ENCODE assay signal across 8 mouse cellular contexts in genomic region chr12:57544641-57545370, GRCm38 (mm10). TPM values are rescaled to one million over a fixed set of nuclear protein-coding genes. Genes with fewer than 3 reads are reported as not detected.
A peak's percentile ranks its signal among the peaks of the same experiment; 100 is the strongest.
DNase-seq lines count a peak whose midpoint lies in the region; ATAC-seq and TF ChIP-seq lines count a peak whose summit lies in the region.

No protein-coding gene starts in this region.

- no peak for TF ChIP-seq EP300 in liver, embryonic 14.5 days (IDR thresholded peaks at IDR 0.05; ENCODE audit: low read depth)

- no peaks in the 10 kb centered on the region for H3K36me3 ChIP-seq in embryonic facial prominence, embryonic 14.5 days (ENCODE audit: control insufficient read depth, insufficient read depth, low read length)
- no peaks in the 10 kb centered on the region for H3K36me3 ChIP-seq in hindbrain, embryonic 16.5 days (ENCODE audit: control insufficient read depth, insufficient read depth, low read length)
- no peaks in the 10 kb centered on the region for H3K36me3 ChIP-seq in liver, embryonic 14.5 days (replicated peaks; ENCODE audit: control insufficient read depth, insufficient read depth, low read depth)
- H3K36me3 ChIP-seq in neural tube, embryonic 13.5 days = no peaks in the 10 kb centered on the region

- H3K4me1 ChIP-seq in embryonic facial prominence, embryonic 14.5 days (ENCODE audit: control insufficient read depth, insufficient read depth, low read length) = peaks cover 12% of the 10 kb centered on the region; the same call in 1 of the 2 replicates
- peaks cover 10% of the 10 kb centered on the region for H3K4me1 ChIP-seq in hindbrain, embryonic 16.5 days (ENCODE audit: control insufficient read depth, insufficient read depth, low read depth, low read length)
- H3K4me1 ChIP-seq in liver, embryonic 14.5 days (replicated peaks; ENCODE audit: control insufficient read depth in 2 of 2, insufficient read depth in 2 of 2, low read length in 1 of 2) = no peaks in the 10 kb centered on the region
- peaks cover 27% of the 10 kb centered on the region for H3K4me1 ChIP-seq in neural tube, embryonic 13.5 days (replicated peaks)

- H3K9ac ChIP-seq in embryonic facial prominence, embryonic 14.5 days (ENCODE audit: low read depth, low read length) = peak overlapping the region; percentile 43
- no peak overlapping the region for H3K9ac ChIP-seq in hindbrain, embryonic 16.5 days (ENCODE audit: low read depth, low read length)
- H3K9ac ChIP-seq in liver, embryonic 14.5 days (replicated peaks) = peak overlapping the region; percentile 40; the same call in 1 of the 2 replicates
- H3K9ac ChIP-seq in neural tube, embryonic 13.5 days = no peak overlapping the region

- no peak for DNase-seq in left cerebral cortex, adult 2 months (ENCODE audit: extremely low spot score in 1 of 2, low spot score in 2 of 2)
- DNase-seq in left cerebral cortex, adult 8-10 months (ENCODE audit: low spot score in 2 of 2) = no peak
- peak; percentile 70 for DNase-seq in adipocyte (ENCODE audit: low spot score)
- peak; percentile 88 for DNase-seq in embryonic facial prominence, embryonic 14.5 days (ENCODE audit: low spot score)
- DNase-seq in liver, embryonic 14.5 days (ENCODE audit: low read depth in 3 of 3, low spot score in 3 of 3) = peak; percentile 37 to 54 (median 39)
- no peak for DNase-seq in layer of hippocampus, adult 18-20 months (ENCODE audit: low spot score in 2 of 2)

- peaks cover 95% of the 10 kb centered on the region for H3K27me3 ChIP-seq in embryonic facial prominence, embryonic 14.5 days (replicated peaks; ENCODE audit: control insufficient read depth, insufficient read depth, low read length)
- H3K27me3 ChIP-seq in hindbrain, embryonic 16.5 days (replicated peaks; ENCODE audit: control insufficient read depth, insufficient read depth, low read length) = peaks cover 68% of the 10 kb centered on the region
- H3K27me3 ChIP-seq in liver, embryonic 14.5 days (ENCODE audit: control insufficient read depth, insufficient read depth, low read length) = peaks cover 96% of the 10 kb centered on the region
- peaks cover 96% of the 10 kb centered on the region for H3K27me3 ChIP-seq in neural tube, embryonic 13.5 days

- no peak overlapping the region for H3K27ac ChIP-seq in left cerebral cortex, adult 2 months
- H3K27ac ChIP-seq in embryonic facial prominence, embryonic 14.5 days (replicated peaks; ENCODE audit: low read depth, low read length) = no peak overlapping the region; the same call in 1 of the 2 replicates
- H3K27ac ChIP-seq in hindbrain, embryonic 16.5 days (ENCODE audit: low read depth, low read length) = no peak overlapping the region
- H3K27ac ChIP-seq in liver, embryonic 14.5 days = no peak overlapping the region
- no peak overlapping the region for H3K27ac ChIP-seq in neural tube, embryonic 13.5 days (replicated peaks)

- peak; percentile 42 for TF ChIP-seq CTCF in left cerebral cortex, adult 2 months (IDR thresholded peaks at IDR 0.05)
- TF ChIP-seq CTCF in liver, embryonic 14.5 days (IDR thresholded peaks at IDR 0.05; ENCODE audit: low read depth) = peak; percentile 47

- H3K4me2 ChIP-seq in embryonic facial prominence, embryonic 14.5 days (ENCODE audit: low read depth, low read length) = peak overlapping the region; percentile 79
- H3K4me2 ChIP-seq in hindbrain, embryonic 16.5 days (ENCODE audit: low read length) = peak overlapping the region; percentile 72
- peak overlapping the region; percentile 58 for H3K4me2 ChIP-seq in liver, embryonic 14.5 days (ENCODE audit: low read depth)
- H3K4me2 ChIP-seq in neural tube, embryonic 13.5 days = peak overlapping the region; percentile 64

- ATAC-seq in embryonic facial prominence, embryonic 14.5 days (ENCODE audit: low read depth) = no peak
- 0 out of 2 replicates have a peak, but pooled peaks have one; percentile 22 for ATAC-seq in hindbrain, embryonic 16.5 days
- no peak for ATAC-seq in liver, embryonic 14.5 days (ENCODE audit: insufficient read depth)
- no peak for ATAC-seq in neural tube, embryonic 13.5 days (ENCODE audit: low read depth)

- no peak overlapping the region for H3K4me3 ChIP-seq in left cerebral cortex, adult 2 months
- peak overlapping the region; percentile 46 for H3K4me3 ChIP-seq in embryonic facial prominence, embryonic 14.5 days (ENCODE audit: low read depth, low read length)
- peak overlapping the region; percentile 46 for H3K4me3 ChIP-seq in hindbrain, embryonic 16.5 days (ENCODE audit: low read length)
- H3K4me3 ChIP-seq in liver, embryonic 14.5 days (ENCODE audit: insufficient read depth in 1 of 2, low read depth in 2 of 2, low read length in 2 of 2) = peak overlapping the region; percentile 48 to 52
- H3K4me3 ChIP-seq in neural tube, embryonic 13.5 days = peak overlapping the region; percentile 43

- H3K9me3 ChIP-seq in embryonic facial prominence, embryonic 14.5 days (ENCODE audit: control insufficient read depth, low read length) = no peaks in the 10 kb centered on the region
- H3K9me3 ChIP-seq in hindbrain, embryonic 16.5 days (ENCODE audit: control insufficient read depth, low read length) = peaks cover 5% of the 10 kb centered on the region; the same call in 1 of the 2 replicates
- no peaks in the 10 kb centered on the region for H3K9me3 ChIP-seq in liver, embryonic 14.5 days (ENCODE audit: control insufficient read depth, low read length)
- no peaks in the 10 kb centered on the region for H3K9me3 ChIP-seq in neural tube, embryonic 13.5 days

- intact Hi-C loops in left cerebral cortex, adult 2 months (cut with DNase I) = loop anchor here (5.0 to 10.0 kb wide), 5 partner anchors 260 to 1013 kb away; partner anchors contain the start of genes Nkx2-9 and Pax9

- 2% methylated on average over 31 of the region's 31 CpGs for WGBS in embryonic facial prominence, embryonic 14.5 days
- 1% methylated on average over 31 of the region's 31 CpGs for WGBS in hindbrain, embryonic 16.5 days
- 3% methylated on average over 31 of the region's 31 CpGs for WGBS in liver, embryonic 14.5 days (ENCODE audit: insufficient replicate concordance)
- WGBS in neural tube, embryonic 13.5 days = 2% methylated on average over 31 of the region's 31 CpGs

RNA-seq across cellular contexts. Expression of gene Foxa1, which starts 1.9 kb away (rescaled TPM):
- not detected for total RNA-seq in left cerebral cortex, adult 2 months (2021)
- total RNA-seq in left cerebral cortex, adult 8-10 months (2022) = under 1 TPM in 1 of 4 experiments, not detected in 3; 0.16 TPM
- 2.3 and 3.2 TPM in 2 replicates for polyA plus RNA-seq in embryonic facial prominence, embryonic 14.5 days (2014; fragmentation: Nextera tagmentation; extraction: Ambion mirVana)
- 0.18 and 0.59 TPM in 2 replicates for polyA plus RNA-seq in hindbrain, embryonic 16.5 days (2015; fragmentation: Nextera tagmentation; extraction: Ambion mirVana)
- 1.9 and 2.0 TPM in 2 replicates for polyA plus RNA-seq in liver, embryonic 14.5 days (2012; rRNA removed)
- polyA plus RNA-seq in liver, embryonic 14.5 days (2014; fragmentation: Nextera tagmentation; extraction: Ambion mirVana) = 0.63 and 1.1 TPM in 2 replicates
- 0.59 and 0.74 TPM in 2 replicates for polyA plus RNA-seq in neural tube, embryonic 13.5 days (2015; fragmentation: Nextera tagmentation; extraction: Ambion mirVana)
- not detected for total RNA-seq in layer of hippocampus, adult 18-20 months (2021)

RNA-seq across cellular contexts. Expression of gene Ttc6, which starts 19.1 kb away (rescaled TPM):
- under 1 TPM in 1 of 2 experiments, not detected in 1; 0.05 TPM for total RNA-seq in left cerebral cortex, adult 2 months (2021)
- total RNA-seq in left cerebral cortex, adult 8-10 months (2022) = under 1 TPM in 3 of 4 experiments, not detected in 1; 0.07 to 0.53 (median 0.07) TPM
- 0.78 and 0.80 TPM in 2 replicates for polyA plus RNA-seq in embryonic facial prominence, embryonic 14.5 days (2014; fragmentation: Nextera tagmentation; extraction: Ambion mirVana)
- 0.57 and 0.76 TPM in 2 replicates for polyA plus RNA-seq in hindbrain, embryonic 16.5 days (2015; fragmentation: Nextera tagmentation; extraction: Ambion mirVana)
- 0.04 and 0.08 TPM in 2 replicates for polyA plus RNA-seq in liver, embryonic 14.5 days (2012; rRNA removed)
- 0.04 TPM in 1 of 2 replicates, not detected in the other for polyA plus RNA-seq in liver, embryonic 14.5 days (2014; fragmentation: Nextera tagmentation; extraction: Ambion mirVana)
- 0.40 and 0.46 TPM in 2 replicates for polyA plus RNA-seq in neural tube, embryonic 13.5 days (2015; fragmentation: Nextera tagmentation; extraction: Ambion mirVana)
- under 1 TPM; 0.10 to 0.12 TPM for total RNA-seq in layer of hippocampus, adult 18-20 months (2021)

Comparison
In these comparisons a context has a peak if more than half of its experiments do, and no peak if none do; other contexts are left out.
1. DNase-seq: peak in adipocyte (single experiment), embryonic facial prominence, embryonic 14.5 days (single experiment) and liver, embryonic 14.5 days (3 of 3); none in left cerebral cortex, adult 2 months (0 of 2), left cerebral cortex, adult 8-10 months (0 of 2) and layer of hippocampus, adult 18-20 months (0 of 2).
2. H3K9ac ChIP-seq: peak in embryonic facial prominence, embryonic 14.5 days (single experiment) and liver, embryonic 14.5 days (single experiment); none in hindbrain, embryonic 16.5 days (single experiment) and neural tube, embryonic 13.5 days (single experiment).
3. Peak in every context shown above with its lines, with median percentiles within 50 percentile points of each other: H3K4me2 ChIP-seq.